Comparison of ENCODE assay signal across 7 mouse cellular contexts in the genomic region with DNA sequence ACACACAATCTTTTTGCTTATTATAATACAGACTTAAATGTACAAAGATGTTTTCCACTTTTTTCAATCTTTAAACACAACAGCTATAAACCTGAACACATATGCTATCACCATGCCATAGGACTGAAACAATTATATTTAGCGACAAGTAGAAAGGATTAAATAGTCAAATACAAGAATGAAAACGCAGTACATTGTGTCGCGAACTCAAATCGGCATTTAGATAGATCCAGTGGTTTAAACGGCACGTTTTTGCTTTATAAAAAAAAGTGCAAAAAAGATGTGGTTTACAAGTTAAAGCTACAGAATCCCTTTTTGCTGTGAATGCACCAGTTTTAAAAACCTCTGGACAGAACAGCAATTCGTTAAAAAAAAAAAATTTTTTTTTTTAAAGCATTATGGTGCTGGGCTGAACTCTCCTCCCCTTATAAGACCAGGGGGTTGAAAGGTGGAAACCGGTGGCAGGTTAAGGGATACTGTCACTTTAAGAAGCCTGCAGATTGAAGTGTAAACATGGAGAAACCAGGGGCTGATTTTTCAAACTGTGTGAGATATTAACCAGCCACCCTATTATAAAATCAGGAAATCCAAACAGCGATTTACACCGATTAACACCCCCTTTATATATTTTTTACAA. TPM values are rescaled to one million over a fixed set of nuclear protein-coding genes. Genes with fewer than 3 reads are reported as not detected.
DNase-seq lines count a peak whose midpoint lies in the region; ATAC-seq and TF ChIP-seq lines count a peak whose summit lies in the region.

No protein-coding gene starts in this region.

- no peak for ATAC-seq in liver, embryonic 11.5 days (replicated peaks; ENCODE audit: low FRiP score)
- no peak for ATAC-seq in liver, embryonic 12.5 days
- no peak for ATAC-seq in embryonic facial prominence, embryonic 13.5 days (ENCODE audit: insufficient number of reproducible peaks, insufficient read depth, low FRiP score, low TSS enrichment, low read depth)
- no peak for ATAC-seq in intestine, postnatal 0 days
- no peak for ATAC-seq in neural tube, embryonic 15.5 days (ENCODE audit: low FRiP score)

- no peaks in the 10 kb centered on the region for H3K9me3 ChIP-seq in liver, embryonic 11.5 days (ENCODE audit: control insufficient read depth, low read length)
- H3K9me3 ChIP-seq in liver, embryonic 12.5 days (replicated peaks) = no peaks in the 10 kb centered on the region
- no peaks in the 10 kb centered on the region for H3K9me3 ChIP-seq in embryonic facial prominence, embryonic 13.5 days
- H3K9me3 ChIP-seq in intestine, postnatal 0 days (ENCODE audit: control insufficient read depth) = no peaks in the 10 kb centered on the region
- H3K9me3 ChIP-seq in neural tube, embryonic 15.5 days (replicated peaks) = no peaks in the 10 kb centered on the region

- H3K4me2 ChIP-seq in liver, embryonic 11.5 days = peak overlapping the region; percentile 55
- H3K4me2 ChIP-seq in liver, embryonic 12.5 days = no peak overlapping the region
- H3K4me2 ChIP-seq in embryonic facial prominence, embryonic 13.5 days = peak overlapping the region; percentile 63
- peak overlapping the region; percentile 89 for H3K4me2 ChIP-seq in intestine, postnatal 0 days (replicated peaks; ENCODE audit: low read depth)
- peak overlapping the region; percentile 74 for H3K4me2 ChIP-seq in neural tube, embryonic 15.5 days

- peaks cover 25% of the 10 kb centered on the region for H3K27me3 ChIP-seq in liver, embryonic 11.5 days (replicated peaks; ENCODE audit: control insufficient read depth, insufficient read depth, low read length)
- H3K27me3 ChIP-seq in liver, embryonic 12.5 days (replicated peaks) = peaks cover 50% of the 10 kb centered on the region
- no peaks in the 10 kb centered on the region for H3K27me3 ChIP-seq in embryonic facial prominence, embryonic 13.5 days
- H3K27me3 ChIP-seq in intestine, postnatal 0 days (replicated peaks; ENCODE audit: control insufficient read depth, insufficient read depth, low read length) = no peaks in the 10 kb centered on the region
- H3K27me3 ChIP-seq in neural tube, embryonic 15.5 days (replicated peaks) = no peaks in the 10 kb centered on the region

- H3K9ac ChIP-seq in liver, embryonic 11.5 days (ENCODE audit: low read depth, low read length) = peak overlapping the region; percentile 40; the same call in 1 of the 2 replicates
- H3K9ac ChIP-seq in liver, embryonic 12.5 days = no peak overlapping the region
- peak overlapping the region; percentile 70 for H3K9ac ChIP-seq in embryonic facial prominence, embryonic 13.5 days
- no peak overlapping the region for H3K9ac ChIP-seq in intestine, postnatal 0 days (ENCODE audit: low read depth, low read length)
- peak overlapping the region; percentile 59 for H3K9ac ChIP-seq in neural tube, embryonic 15.5 days (replicated peaks)

- intact Hi-C loops in left cerebral cortex, postnatal 36 days (cut with DNase I) = no loop called here

- TF ChIP-seq CTCF in intestine, postnatal 0 days (IDR thresholded peaks at IDR 0.05; ENCODE audit: low read depth) = no peak

- peak; percentile 25 for DNase-seq in liver, embryonic 11.5 days (ENCODE audit: low spot score)
- DNase-seq in frontal cortex, postnatal 10 days (ENCODE audit: low spot score in 2 of 2) = no peak
- DNase-seq in left cerebral cortex, postnatal 36 days (ENCODE audit: low spot score in 2 of 2) = no peak

- H3K27ac ChIP-seq in liver, embryonic 11.5 days (ENCODE audit: low read depth, low read length) = no peak overlapping the region
- H3K27ac ChIP-seq in liver, embryonic 12.5 days = no peak overlapping the region
- H3K27ac ChIP-seq in embryonic facial prominence, embryonic 13.5 days = peak overlapping the region; percentile 19; the same call in 1 of the 2 replicates
- no peak overlapping the region for H3K27ac ChIP-seq in intestine, postnatal 0 days (ENCODE audit: low read depth, low read length)
- peak overlapping the region; percentile 86 for H3K27ac ChIP-seq in neural tube, embryonic 15.5 days (replicated peaks)

- peak overlapping the region; percentile 35 for H3K4me3 ChIP-seq in liver, embryonic 11.5 days (ENCODE audit: low read depth, low read length)
- no peak overlapping the region for H3K4me3 ChIP-seq in liver, embryonic 12.5 days
- H3K4me3 ChIP-seq in embryonic facial prominence, embryonic 13.5 days = peak overlapping the region; percentile 83
- peak overlapping the region; percentile 86 for H3K4me3 ChIP-seq in intestine, postnatal 0 days (ENCODE audit: low read depth, low read length)
- peak overlapping the region; percentile 50 for H3K4me3 ChIP-seq in neural tube, embryonic 15.5 days (replicated peaks)

- 26% methylated on average over 11 of the region's 11 CpGs for WGBS in liver, embryonic 11.5 days
- WGBS in liver, embryonic 12.5 days (ENCODE audit: insufficient replicate concordance) = 36% methylated on average over 11 of the region's 11 CpGs
- WGBS in embryonic facial prominence, embryonic 13.5 days = 2% methylated on average over 11 of the region's 11 CpGs
- 3% methylated on average over 11 of the region's 11 CpGs for WGBS in intestine, postnatal 0 days
- WGBS in neural tube, embryonic 15.5 days = 2% methylated on average over 11 of the region's 11 CpGs

- no peaks in the 10 kb centered on the region for H3K36me3 ChIP-seq in liver, embryonic 11.5 days (ENCODE audit: control insufficient read depth, insufficient read depth, low read length)
- no peaks in the 10 kb centered on the region for H3K36me3 ChIP-seq in liver, embryonic 12.5 days
- peaks cover 2% of the 10 kb centered on the region; the same call in 1 of the 2 replicates for H3K36me3 ChIP-seq in embryonic facial prominence, embryonic 13.5 days
- no peaks in the 10 kb centered on the region for H3K36me3 ChIP-seq in intestine, postnatal 0 days (ENCODE audit: control insufficient read depth, insufficient read depth)
- no peaks in the 10 kb centered on the region for H3K36me3 ChIP-seq in neural tube, embryonic 15.5 days

- peaks cover 8% of the 10 kb centered on the region for H3K4me1 ChIP-seq in liver, embryonic 11.5 days (replicated peaks; ENCODE audit: control insufficient read depth, insufficient read depth, low read length)
- peaks cover 39% of the 10 kb centered on the region for H3K4me1 ChIP-seq in liver, embryonic 12.5 days
- peaks cover 22% of the 10 kb centered on the region for H3K4me1 ChIP-seq in embryonic facial prominence, embryonic 13.5 days
- no peaks in the 10 kb centered on the region for H3K4me1 ChIP-seq in intestine, postnatal 0 days (replicated peaks; ENCODE audit: control insufficient read depth, insufficient read depth, low read length)
- H3K4me1 ChIP-seq in neural tube, embryonic 15.5 days = peaks cover 27% of the 10 kb centered on the region

RNA-seq across cellular contexts. Expression of a gene that starts 4.1 kb away (rescaled TPM):
- polyA plus RNA-seq in liver, embryonic 11.5 days (2014; fragmentation: Nextera tagmentation; extraction: Ambion mirVana) = 16.8 and 17.1 TPM in 2 replicates
- 9.3 and 11.2 TPM in 2 replicates for polyA plus RNA-seq in liver, embryonic 12.5 days (2016; fragmentation: Nextera tagmentation; extraction: Ambion mirVana)
- polyA plus RNA-seq in embryonic facial prominence, embryonic 13.5 days (2015; fragmentation: Nextera tagmentation; extraction: Ambion mirVana) = 68.9 and 80.7 TPM in 2 replicates
- polyA plus RNA-seq in intestine, postnatal 0 days (2015; fragmentation: Nextera tagmentation; extraction: Ambion mirVana) = 17.9 and 18.4 TPM in 2 replicates
- polyA plus RNA-seq in neural tube, embryonic 15.5 days (2015; fragmentation: Nextera tagmentation; extraction: Ambion mirVana) = 90.4 and 108 TPM in 2 replicates
- 10 to 100 TPM; 21.9 to 24.1 TPM for total RNA-seq in left cerebral cortex, postnatal 36 days (2021)

Comparison
In these comparisons a context has a peak if more than half of its experiments do, and no peak if none do; other contexts are left out.
1. H3K9ac ChIP-seq: peak in liver, embryonic 11.5 days (single experiment), embryonic facial prominence, embryonic 13.5 days (single experiment) and neural tube, embryonic 15.5 days (single experiment); none in liver, embryonic 12.5 days (single experiment) and intestine, postnatal 0 days (single experiment).
2. H3K27ac ChIP-seq: peak in embryonic facial prominence, embryonic 13.5 days (single experiment) and neural tube, embryonic 15.5 days (single experiment); none in liver, embryonic 11.5 days (single experiment), liver, embryonic 12.5 days (single experiment) and intestine, postnatal 0 days (single experiment).